Mouse (Mus musculus): Measurements from ENCODE around the gene Pts.

Gene Pts

DNA sequence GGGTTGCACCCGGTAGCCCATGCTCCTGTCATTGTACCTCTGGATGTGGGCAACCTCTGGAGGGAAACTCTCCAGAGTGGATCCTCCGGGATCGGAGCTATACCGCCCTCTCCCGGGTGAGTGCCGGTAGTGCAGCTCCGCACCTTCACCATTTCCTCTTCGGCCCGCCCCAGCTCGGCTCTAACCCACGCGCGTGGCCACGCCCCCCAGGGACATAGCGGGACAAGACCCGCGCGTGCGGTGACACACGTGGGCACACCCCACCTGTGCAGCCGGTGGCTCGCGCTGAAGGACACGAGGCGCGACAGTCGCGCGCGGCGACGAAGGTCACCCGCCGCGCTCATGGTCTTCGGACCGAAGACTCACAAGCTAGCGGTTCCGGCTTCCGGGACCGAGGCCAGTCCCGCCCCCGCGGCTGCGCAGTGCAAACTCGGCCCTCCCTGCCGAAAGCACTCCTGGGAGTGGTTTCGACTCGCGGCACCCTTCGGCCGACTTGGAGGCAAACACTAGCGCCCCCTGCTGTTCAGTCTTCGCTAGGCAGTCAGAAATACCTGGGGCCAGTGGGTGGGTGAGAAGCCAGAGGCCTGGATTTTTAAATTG is at the start of gene Pts:
Pts (minus strand) TSS at position 432 of the 600 bp plus-strand sequence.
- peak; percentile 99 for DNase-seq (ENCODE audit: low read depth, low spot score)

DNA sequence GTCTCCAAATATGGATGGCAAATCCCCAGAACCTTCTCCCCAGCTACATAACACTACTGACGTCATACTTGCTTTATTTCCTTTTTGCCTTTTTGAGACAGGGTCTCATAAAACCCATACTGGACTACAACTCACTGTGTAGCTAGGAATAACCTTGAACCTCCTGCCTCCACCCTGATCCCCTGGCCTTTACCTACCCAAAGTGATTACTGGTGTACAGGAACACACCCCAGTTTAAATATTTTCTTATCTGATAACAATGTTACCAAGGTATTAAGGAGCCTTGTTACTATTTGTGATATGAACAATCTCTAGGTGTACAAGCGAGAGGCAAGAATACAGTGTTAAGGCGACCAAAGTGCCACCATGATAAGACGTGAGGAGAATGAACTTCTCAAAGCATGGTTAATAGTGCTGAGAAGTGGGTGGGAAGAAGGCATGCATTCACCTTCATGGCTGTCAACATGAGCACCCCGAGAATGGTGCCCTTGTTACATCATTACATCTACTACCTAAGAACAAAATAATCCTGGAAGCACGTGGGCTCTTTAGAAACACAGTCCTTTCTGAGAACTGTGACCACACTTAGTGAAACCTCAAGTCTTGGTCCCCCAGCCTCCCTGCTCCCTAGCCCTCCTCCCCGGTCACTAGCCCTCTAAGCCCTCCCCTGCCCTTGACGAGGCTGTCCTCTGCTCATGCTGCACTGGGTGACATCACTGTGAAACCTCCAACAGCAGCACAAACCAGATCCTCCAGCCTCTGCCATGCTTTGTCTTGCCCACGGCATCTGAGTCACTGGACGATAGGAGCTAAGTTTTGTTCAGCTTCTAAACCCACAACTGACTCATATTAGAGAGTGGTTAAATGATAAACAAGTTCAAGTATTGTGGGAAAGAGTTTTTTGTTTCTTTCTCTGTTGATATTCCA is 41.3 kb upstream of the Pts start:
- DNase-seq (ENCODE audit: low read depth, low spot score): no peak

DNA sequence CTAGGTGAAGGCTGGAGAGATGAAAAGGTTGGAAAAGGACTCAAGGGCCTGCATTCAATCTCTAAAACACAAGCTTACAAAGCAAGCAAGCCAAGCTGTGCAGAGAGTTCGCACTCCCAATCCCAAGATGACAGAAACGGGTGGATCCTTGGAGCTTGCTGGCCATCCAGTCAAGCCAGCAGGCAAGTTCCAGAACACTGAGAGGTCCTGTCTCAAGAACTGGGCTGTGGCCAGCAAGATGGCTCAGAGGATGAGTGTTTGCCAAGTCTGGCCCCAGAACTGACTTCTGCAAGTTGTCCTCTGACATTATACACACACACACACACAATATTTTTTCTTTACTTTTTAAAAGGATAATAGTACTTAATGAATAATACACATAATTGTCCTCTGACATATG is 39.4 kb upstream of the Pts start:
- no peak for DNase-seq (ENCODE audit: low read depth, low spot score)

- DNase-seq (ENCODE audit: low read depth, low spot score): no peak
These were observed 38.8 kb upstream of the Pts start for GRCm38 (mm10) chr9:50567372-50567771.

DNA sequence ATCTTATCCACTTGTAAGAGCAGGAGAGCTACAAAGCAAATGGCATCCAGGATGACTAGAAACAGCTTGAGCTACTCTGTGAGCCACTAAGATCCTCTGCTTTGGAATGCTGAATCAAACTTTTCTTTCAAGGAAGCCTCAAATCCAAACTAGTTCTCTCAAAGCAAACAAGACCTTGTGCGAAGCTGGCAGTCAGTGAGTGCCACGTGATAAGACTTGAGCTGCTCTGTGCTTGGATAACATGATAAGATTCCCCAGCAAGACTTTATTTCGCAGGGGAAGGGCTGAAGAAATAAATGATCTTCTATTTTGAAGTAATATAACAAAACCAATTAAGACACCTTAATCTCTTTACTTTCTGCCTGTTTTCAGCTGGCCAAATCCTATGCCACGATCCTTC is 37.4 kb upstream of the Pts start:
- no peak for DNase-seq (ENCODE audit: low read depth, low spot score)

- no peak for DNase-seq (ENCODE audit: low read depth, low spot score)
These were observed 36.6 kb upstream of the Pts start for GRCm38 (mm10) chr9:50565173-50565572.

GRCm38 (mm10) chr9:50561918-50562360 is 33.4 kb upstream of the Pts start:
- DNase-seq (ENCODE audit: low read depth, low spot score): no peak

- DNase-seq (ENCODE audit: low read depth, low spot score): no peak
These were observed 32.8 kb upstream of the Pts start, which contains the start of gene Tex12 for GRCm38 (mm10) chr9:50561145-50561917. Gene Tex12 (minus strand): TSS chr9:50561325.

GRCm38 (mm10) chr9:50555094-50555446 is 26.5 kb upstream of the Pts start, which contains the start of gene Bco2:
Gene Bco2 (minus strand): TSS chr9:50555181.
- no peak for DNase-seq (ENCODE audit: low read depth, low spot score)

DNA sequence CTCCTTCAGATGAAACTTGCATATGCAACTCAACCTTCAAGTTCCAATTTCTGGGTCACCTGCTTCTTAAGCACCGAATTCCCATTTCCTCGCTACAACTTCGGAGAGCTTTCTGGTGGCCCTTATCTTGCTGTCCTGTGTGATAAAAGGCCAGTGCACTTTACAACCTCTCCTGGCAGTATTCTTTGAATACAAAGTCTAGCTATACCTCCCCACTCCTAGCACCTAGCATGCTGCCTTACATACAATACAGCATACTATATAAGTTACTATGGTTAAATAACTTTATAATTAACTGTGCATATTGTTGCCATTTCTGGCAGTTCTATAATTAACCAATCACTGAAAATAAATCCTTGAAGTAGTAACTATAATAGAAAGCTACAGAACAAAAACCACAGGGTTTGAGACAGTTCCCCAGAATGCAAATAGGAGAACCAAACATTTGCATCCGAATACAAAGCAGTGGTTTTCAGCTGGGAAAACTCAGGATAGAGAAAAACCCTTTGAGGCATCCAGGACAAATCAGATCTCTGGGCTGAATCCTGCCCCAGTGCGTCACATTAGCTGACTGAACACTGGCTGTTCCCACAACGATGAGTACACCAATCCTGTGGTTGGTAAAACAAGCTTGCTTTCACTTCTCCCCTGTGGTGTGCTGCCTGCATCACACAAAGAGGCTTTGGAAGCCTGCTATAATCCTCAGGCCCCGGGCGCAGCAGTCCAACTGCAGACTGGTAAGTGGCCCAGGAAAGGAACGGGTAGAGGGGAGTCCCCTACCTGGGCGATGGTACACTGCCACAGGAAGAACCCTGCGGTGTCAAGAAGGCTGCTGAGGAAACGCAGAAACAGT is 25.9 kb upstream of the Pts start, which contains the start of gene Il18:
Il18 (plus strand) TSS at position 587 of the 853 bp plus-strand sequence.
- DNase-seq (ENCODE audit: low read depth, low spot score): peak; percentile 73

DNA sequence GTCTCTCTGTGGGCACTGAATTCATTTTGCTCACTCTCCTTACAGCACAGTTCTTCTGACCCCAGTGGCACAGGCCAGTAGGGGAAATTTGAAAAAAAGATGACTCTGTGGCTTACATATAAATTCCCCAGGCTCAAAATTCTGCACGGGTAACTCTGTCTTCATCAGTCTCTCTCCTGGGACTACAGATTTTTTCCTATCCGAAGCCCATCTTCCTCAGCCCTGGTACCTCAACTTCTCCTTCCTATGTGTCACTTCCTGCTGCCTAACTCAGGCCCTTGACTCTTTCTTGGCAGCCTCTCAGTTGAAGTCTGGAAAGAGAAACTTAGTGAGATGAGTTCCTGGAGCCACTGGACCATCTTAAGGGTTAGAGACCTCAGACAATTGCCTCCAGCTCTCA is 25.0 kb upstream of the Pts start:
- DNase-seq (ENCODE audit: low read depth, low spot score): no peak

DNA sequence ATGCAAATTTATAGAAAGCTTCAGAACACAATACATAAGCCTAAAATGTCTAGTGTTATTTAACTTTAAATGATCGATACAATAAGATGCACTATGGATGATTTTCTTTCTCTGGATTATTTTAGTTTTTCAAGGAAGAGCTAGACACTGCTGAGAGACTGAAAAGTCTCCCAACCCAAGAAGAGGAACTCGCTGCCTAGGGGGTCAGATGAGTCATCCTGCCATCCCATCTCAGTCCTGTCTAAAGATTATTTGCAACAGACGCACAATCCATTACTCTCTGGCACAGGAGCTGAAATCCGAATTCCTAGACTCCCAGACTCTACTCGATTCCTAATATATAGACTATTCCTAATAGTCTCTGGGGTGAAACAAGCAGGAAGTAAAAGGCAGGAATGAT is 23.7 kb upstream of the Pts start:
- DNase-seq (ENCODE audit: low read depth, low spot score): no peak

DNA sequence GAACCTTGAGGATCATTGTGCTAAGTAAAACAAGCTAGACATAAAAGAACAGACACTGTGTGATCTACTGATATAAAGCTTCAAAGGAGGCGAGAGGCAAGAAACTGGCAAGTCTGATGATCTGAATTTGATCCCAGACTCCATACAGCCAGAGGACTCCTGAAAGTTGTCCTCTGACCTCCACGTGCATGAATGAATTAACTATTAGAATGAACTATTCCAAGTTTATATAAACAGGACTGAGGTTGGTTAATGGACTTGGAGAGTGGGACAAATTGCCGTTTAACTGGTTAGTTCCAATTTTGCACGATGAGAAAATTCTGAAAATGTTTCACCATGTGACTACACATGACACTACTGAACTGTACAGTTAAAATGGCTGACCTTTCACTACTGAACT is 20.4 kb upstream of the Pts start:
- no peak for DNase-seq (ENCODE audit: low read depth, low spot score)

- peak; percentile 92 for DNase-seq (ENCODE audit: low read depth, low spot score)
These were observed 19.4 kb upstream of the Pts start for GRCm38 (mm10) chr9:50547859-50548478.

DNA sequence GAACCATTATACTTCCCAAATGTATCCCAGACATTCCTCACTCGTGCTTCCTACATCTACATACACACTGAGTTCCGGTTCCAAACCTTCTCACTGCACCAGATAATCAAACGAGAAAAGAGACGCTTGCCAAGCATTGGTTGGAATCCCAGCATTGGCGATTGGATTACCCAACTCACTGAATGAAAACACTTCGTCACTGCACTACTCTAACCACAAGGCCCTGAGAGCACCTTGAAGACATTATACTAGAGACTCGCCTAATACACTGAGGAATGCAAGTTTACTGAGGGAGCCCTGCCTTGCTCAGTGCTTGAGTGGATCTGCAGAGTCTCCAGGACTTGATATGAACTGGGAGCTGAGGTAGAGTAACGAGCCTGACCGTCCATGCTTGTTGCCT is 13.9 kb upstream of the Pts start:
- DNase-seq (ENCODE audit: low read depth, low spot score): no peak

DNA sequence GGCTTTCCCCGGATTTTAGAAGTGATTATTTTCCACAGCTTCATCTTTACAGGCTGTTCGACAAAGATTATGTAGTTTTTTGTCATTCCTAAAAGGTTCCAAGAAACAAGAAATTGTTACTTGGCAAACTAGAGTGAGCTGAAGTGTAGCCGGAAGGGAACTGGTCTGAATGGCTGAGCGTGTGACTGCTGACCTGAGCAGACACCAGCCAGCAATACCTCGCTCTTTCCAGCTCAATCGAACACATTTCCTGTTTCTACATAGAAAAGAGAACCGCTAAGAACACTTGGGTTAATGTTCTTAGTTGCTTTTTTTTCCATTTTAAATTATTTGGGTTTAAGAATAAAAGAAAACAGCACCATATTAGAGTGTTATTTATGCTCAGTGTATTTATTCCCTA is 11.6 kb upstream of the Pts start:
- peak; percentile 46 for DNase-seq (ENCODE audit: low read depth, low spot score)

DNA sequence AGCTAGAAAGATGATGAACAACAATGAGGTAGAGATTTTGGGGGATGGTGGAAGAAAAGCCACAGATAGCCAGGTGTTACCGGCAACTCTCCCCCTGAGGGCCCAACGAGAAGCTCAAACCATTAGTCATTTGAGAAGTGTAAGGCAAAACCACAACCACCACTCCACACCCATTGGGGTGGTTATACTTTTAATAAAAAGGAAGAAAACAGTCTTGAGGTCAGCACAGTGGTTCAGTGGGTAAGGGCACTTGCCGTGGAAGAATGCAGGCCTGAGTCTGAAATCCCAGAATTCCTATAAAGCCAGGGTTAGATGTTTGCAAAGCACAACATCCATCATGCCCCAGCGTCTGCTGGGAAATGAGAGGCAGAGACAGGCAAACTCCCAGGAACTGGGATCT is 8.8 kb upstream of the Pts start:
- peak; percentile 82 for DNase-seq (ENCODE audit: low read depth, low spot score)

GRCm38 (mm10) chr9:50536603-50537135 is 8.1 kb upstream of the Pts start:
- peak; percentile 50 for DNase-seq (ENCODE audit: low read depth, low spot score)

DNA sequence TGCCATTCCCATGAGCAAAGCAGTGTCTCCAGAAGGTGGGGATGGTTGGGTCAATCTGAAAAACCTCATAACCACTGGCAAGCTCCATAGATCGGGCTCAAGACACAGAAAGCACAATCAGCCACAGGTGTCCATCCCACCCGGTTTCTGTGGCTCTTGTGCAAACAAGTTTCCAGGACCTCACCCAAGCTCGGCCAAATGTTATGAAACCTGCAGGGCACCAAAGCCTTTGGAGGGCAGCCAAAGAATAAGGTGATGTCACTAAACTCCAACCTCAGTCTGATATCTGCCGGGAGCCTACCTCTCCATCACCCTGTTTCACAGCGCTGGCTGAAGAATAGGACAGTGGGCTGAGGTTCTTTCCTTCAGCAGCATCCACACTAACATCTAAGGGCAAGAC is 7.4 kb upstream of the Pts start:
- DNase-seq (ENCODE audit: low read depth, low spot score): no peak

- DNase-seq (ENCODE audit: low read depth, low spot score): no peak
These were observed 5.3 kb upstream of the Pts start for GRCm38 (mm10) chr9:50533791-50534190.
